Mouse (Mus musculus): ENCODE results near the gene Gm20388. TPM values are rescaled to one million over a fixed set of nuclear protein-coding genes. Genes with fewer than 3 reads are reported as not detected.
"Not testable (repeated sequence)": the region's sequence is repeated elsewhere in the genome, so short reads cannot be mapped to it uniquely, and the experiment has no call there.

Gene Gm20388
- total RNA-seq, 2 experiments from 2014 or later = not detected

GRCm38 (mm10) chr8:123791101-123791844 is 3880.6 kb downstream of the Gm20388 start:
- DNase-seq (ENCODE audit: low spot score in 2 of 2) = no peak

- no peak for DNase-seq (ENCODE audit: low spot score in 2 of 2)
These were observed 3881.2 kb downstream of the Gm20388 start for GRCm38 (mm10) chr8:123791845-123792225.

GRCm38 (mm10) chr8:123793900-123794299 is 3883.3 kb downstream of the Gm20388 start:
- DNase-seq (ENCODE audit: low spot score in 2 of 2) = no peak

- no peak for DNase-seq (ENCODE audit: low spot score in 2 of 2)
These were observed 3884.1 kb downstream of the Gm20388 start for GRCm38 (mm10) chr8:123794766-123795165.

- no peak for DNase-seq (ENCODE audit: low spot score in 2 of 2)
These were observed 3886.1 kb downstream of the Gm20388 start for GRCm38 (mm10) chr8:123796758-123797157.

- no peak for DNase-seq (ENCODE audit: low spot score in 2 of 2)
These were observed 3887.3 kb downstream of the Gm20388 start for GRCm38 (mm10) chr8:123797928-123798327.

- DNase-seq (ENCODE audit: low spot score in 2 of 2) = no peak
These were observed 3888.8 kb downstream of the Gm20388 start for GRCm38 (mm10) chr8:123799434-123799833.

- DNase-seq (ENCODE audit: low spot score in 2 of 2) = no peak
These were observed 3889.2 kb downstream of the Gm20388 start for GRCm38 (mm10) chr8:123799885-123800284.

GRCm38 (mm10) chr8:123800867-123801266 is 3890.2 kb downstream of the Gm20388 start:
- DNase-seq (ENCODE audit: low spot score in 2 of 2) = no peak

- DNase-seq (ENCODE audit: low spot score in 2 of 2) = no peak
These were observed 3890.9 kb downstream of the Gm20388 start for GRCm38 (mm10) chr8:123801538-123801937.

GRCm38 (mm10) chr8:123803639-123804038 is 3893.0 kb downstream of the Gm20388 start:
- DNase-seq (ENCODE audit: low spot score in 2 of 2) = no peak

- no peak for DNase-seq (ENCODE audit: low spot score in 2 of 2)
These were observed 3893.9 kb downstream of the Gm20388 start for GRCm38 (mm10) chr8:123804586-123804985.

- no peak for DNase-seq (ENCODE audit: low spot score in 2 of 2)
These were observed 3894.6 kb downstream of the Gm20388 start for GRCm38 (mm10) chr8:123805209-123805717.

GRCm38 (mm10) chr8:123805718-123806373 is 3895.2 kb downstream of the Gm20388 start, which contains the start of gene Rab4a:
Rab4a (plus strand) TSS chr8:123805985.
- peak; percentile 80 to 82 for DNase-seq (ENCODE audit: low spot score in 2 of 2)

GRCm38 (mm10) chr8:123806374-123806935 is 3895.8 kb downstream of the Gm20388 start:
- DNase-seq (ENCODE audit: low spot score in 2 of 2) = no peak

GRCm38 (mm10) chr8:123807024-123807431 is 3896.4 kb downstream of the Gm20388 start:
- DNase-seq (ENCODE audit: low spot score in 2 of 2) = no peak

- DNase-seq (ENCODE audit: low spot score in 2 of 2) = no peak
These were observed 3897.4 kb downstream of the Gm20388 start for GRCm38 (mm10) chr8:123807852-123808573.

- DNase-seq (ENCODE audit: low spot score in 2 of 2) = no peak
These were observed 3898.0 kb downstream of the Gm20388 start for GRCm38 (mm10) chr8:123808671-123809070.

- DNase-seq (ENCODE audit: low spot score in 2 of 2) = not testable (repeated sequence)
These were observed 3898.7 kb downstream of the Gm20388 start for GRCm38 (mm10) chr8:123809342-123809741.

GRCm38 (mm10) chr8:123812227-123812626 is 3901.6 kb downstream of the Gm20388 start:
- DNase-seq (ENCODE audit: low spot score in 2 of 2) = no peak

GRCm38 (mm10) chr8:123813173-123813891 is 3902.7 kb downstream of the Gm20388 start:
- no peak for DNase-seq (ENCODE audit: low spot score in 2 of 2)
